Mouse (Mus musculus): ENCODE measurements around the gene Try10. TPM values are rescaled to one million over a fixed set of nuclear protein-coding genes. Genes with fewer than 3 reads are reported as not detected.

Gene Try10
- not detected for polyA plus RNA-seq (2015; fragmentation: Illumina TruSeq; extraction: RNeasy Lipid Tissue Mini Kit (QIAGEN cat#74804); ENCODE audit: low read depth, low replicate concordance)

GRCm38 (mm10) chr6:41353932-41354331 is at the start of gene Try10:
Try10 (plus strand) TSS chr6:41354105.

GRCm38 (mm10) chr6:41316741-41317140 is 37.2 kb upstream of the Try10 start, which contains the start of gene Try5:
Try5 (minus strand) TSS chr6:41316841.

GRCm38 (mm10) chr6:41377578-41377977 is 23.7 kb downstream of the Try10 start, which contains the start of gene Prss3:
Prss3 (minus strand) TSS chr6:41377678.

GRCm38 (mm10) chr6:41392056-41392455 is 38.2 kb downstream of the Try10 start, which contains the start of gene Gm5771:
Gm5771 (plus strand) TSS chr6:41392356.

Other genes with a start within 250 kb of the Try10 start
- not detected for gene Try4, start 51.8 kb upstream of the Try10 start, polyA plus RNA-seq (2015; fragmentation: Illumina TruSeq; extraction: RNeasy Lipid Tissue Mini Kit (QIAGEN cat#74804); ENCODE audit: low read depth, low replicate concordance)
- not detected for gene Try5, start 37.3 kb upstream of the Try10 start, polyA plus RNA-seq (2015; fragmentation: Illumina TruSeq; extraction: RNeasy Lipid Tissue Mini Kit (QIAGEN cat#74804); ENCODE audit: low read depth, low replicate concordance)
- gene Prss3, start 23.6 kb downstream of the Try10 start, polyA plus RNA-seq (2015; fragmentation: Illumina TruSeq; extraction: RNeasy Lipid Tissue Mini Kit (QIAGEN cat#74804); ENCODE audit: low read depth, low replicate concordance) = not detected
- gene Gm5771, start 38.3 kb downstream of the Try10 start, polyA plus RNA-seq (2015; fragmentation: Illumina TruSeq; extraction: RNeasy Lipid Tissue Mini Kit (QIAGEN cat#74804); ENCODE audit: low read depth, low replicate concordance) = not detected
- 0.86 TPM for gene Gm10334, start 92.0 kb downstream of the Try10 start, polyA plus RNA-seq (2015; fragmentation: Illumina TruSeq; extraction: RNeasy Lipid Tissue Mini Kit (QIAGEN cat#74804); ENCODE audit: low read depth, low replicate concordance)
- gene Prss1, start 104.8 kb downstream of the Try10 start, polyA plus RNA-seq (2015; fragmentation: Illumina TruSeq; extraction: RNeasy Lipid Tissue Mini Kit (QIAGEN cat#74804); ENCODE audit: low read depth, low replicate concordance) = not detected
- not detected for gene Prss2, start 167.7 kb downstream of the Try10 start, polyA plus RNA-seq (2015; fragmentation: Illumina TruSeq; extraction: RNeasy Lipid Tissue Mini Kit (QIAGEN cat#74804); ENCODE audit: low read depth, low replicate concordance)